Mouse (Mus musculus) limb, embryonic 12.5 days (tissue): ENCODE measurements around the gene 9130230L23Rik. TPM values are rescaled to one million over a fixed set of nuclear protein-coding genes. Genes with fewer than 3 reads are reported as not detected.

ENCODE experiments used
- ATAC-seq: fragments of 200-750 bp; cut with Nextera tagmentation; 2 replicates; pipeline ENCODE4 v1.8.0; 2017; ENCODE audit warnings: low read depth, moderate TSS enrichment; ENCODE audit not compliant: insufficient number of reproducible peaks, insufficient read depth, low FRiP score, low TSS enrichment
- H3K27ac ChIP-seq: fragments of 300-500 bp; sonication (generic); 2 replicates; pipeline ENCODE4 v1.5.1; 2016; ENCODE audit warnings: mild to moderate bottlenecking, moderate library complexity
- H3K27me3 ChIP-seq: fragments of 300-500 bp; sonication (generic); 2 replicates; pipeline ENCODE4 v1.6.1; 2016; ENCODE audit warnings: mild to moderate bottlenecking, moderate library complexity
- H3K36me3 ChIP-seq: fragments of 300-500 bp; sonication (generic); 2 replicates; pipeline ENCODE4 v1.6.1; 2016; ENCODE audit warnings: mild to moderate bottlenecking, moderate library complexity
- H3K4me1 ChIP-seq: fragments of 300-500 bp; sonication (generic); replicated peaks from 2 replicates; pipeline ENCODE4 v1.6.1; 2016
- H3K4me2 ChIP-seq: fragments of 300-500 bp; sonication (generic); 2 replicates; pipeline ENCODE4 v1.6.1; 2016; ENCODE audit warnings: mild to moderate bottlenecking, moderate library complexity
- H3K4me3 ChIP-seq: fragments of 300-500 bp; sonication (generic); replicated peaks from 2 replicates; pipeline ENCODE4 v1.5.1; 2016; ENCODE audit warnings: mild to moderate bottlenecking
- H3K9ac ChIP-seq: fragments of 300-500 bp; sonication (generic); replicated peaks from 2 replicates; pipeline ENCODE4 v1.6.1; 2016; ENCODE audit warnings: mild to moderate bottlenecking, moderate library complexity
- H3K9me3 ChIP-seq: fragments of 300-500 bp; sonication (generic); 2 replicates; pipeline ENCODE4 v1.6.1; 2016; ENCODE audit warnings: mild to moderate bottlenecking, moderate library complexity
- WGBS: fragments of 180-500 bp; shearing (Covaris S2); methylation state at CpG from one replicate; pipeline ENCODE4 v1.1.7; 2016; 5-methylcytosine and 5-hydroxymethylcytosine counted together
- polyA plus RNA-seq: library from polyadenylated mRNA; unstranded; fragments of >200 nt; fragmentation: Nextera tagmentation; extraction: Ambion mirVana; gene quantifications from 2 replicates; pipeline ENCODE4 v1.2.1, GENCODE M21; 2016

9130230L23Rik gene
- polyA plus RNA-seq, 1 experiment from 2014 or later = not detected

- no peak overlapping the region for H3K4me3 ChIP-seq
- no peaks in the 10 kb centered on the region for H3K36me3 ChIP-seq
- no peak overlapping the region for H3K9ac ChIP-seq
- ATAC-seq = no peak
- whole genome bisulfite sequencing = 64% methylated on average over 12 of the region's 12 CpGs
- peaks cover 7% of the 10 kb centered on the region for H3K4me1 ChIP-seq
- no peaks in the 10 kb centered on the region for H3K9me3 ChIP-seq
- H3K27ac ChIP-seq = no peak overlapping the region
- no peak overlapping the region for H3K4me2 ChIP-seq
- H3K27me3 ChIP-seq = no peaks in the 10 kb centered on the region
Measured at GRCm38 (mm10) chr5:65967091-65967490, 37.0 kb downstream of the 9130230L23Rik start.

- Histone ChIP-seq H3K4me1 (peaks cover 7% of the 10 kb centered on the region), H3K4me3 (no peak overlapping the region), H3K36me3 (no peaks in the 10 kb centered on the region), H3K9ac (no peak overlapping the region), H3K4me2 (no peak overlapping the region), H3K27me3 (no peaks in the 10 kb centered on the region), H3K27ac (peak overlapping the region; percentile 66), H3K9me3 (no peaks in the 10 kb centered on the region)
- 29% methylated on average over 7 of the region's 7 CpGs for WGBS
- ATAC-seq = peak; percentile 63
Measured at GRCm38 (mm10) chr5:65965771-65966279, 38.3 kb downstream of the 9130230L23Rik start.

- Histone ChIP-seq H3K4me3 (no peak overlapping the region), H3K9me3 (no peaks in the 10 kb centered on the region), H3K9ac (no peak overlapping the region), H3K36me3 (no peaks in the 10 kb centered on the region), H3K4me2 (no peak overlapping the region), H3K27me3 (no peaks in the 10 kb centered on the region), H3K27ac (no peak overlapping the region), H3K4me1 (peaks cover 7% of the 10 kb centered on the region)
- 96% methylated on average over 5 of the region's 5 CpGs for WGBS
- ATAC-seq = no peak
Measured at GRCm38 (mm10) chr5:65963291-65963690, 40.8 kb downstream of the 9130230L23Rik start.

- H3K4me1 ChIP-seq = peaks cover 2% of the 10 kb centered on the region
- H3K9me3 ChIP-seq = no peaks in the 10 kb centered on the region
- 88% methylated on average over 11 of the region's 11 CpGs for WGBS
- H3K4me3 ChIP-seq = no peak overlapping the region
- H3K4me2 ChIP-seq = no peak overlapping the region
- no peak overlapping the region for H3K9ac ChIP-seq
- no peak overlapping the region for H3K27ac ChIP-seq
- H3K27me3 ChIP-seq = no peaks in the 10 kb centered on the region
- no peak for ATAC-seq
- no peaks in the 10 kb centered on the region for H3K36me3 ChIP-seq
Measured at GRCm38 (mm10) chr5:65960597-65960950, 43.5 kb downstream of the 9130230L23Rik start.

- H3K9me3 ChIP-seq = no peaks in the 10 kb centered on the region
- ATAC-seq = no peak
- WGBS = 74% methylated on average over 5 of the region's 5 CpGs
Measured at GRCm38 (mm10) chr5:65959893-65960596, 44.0 kb downstream of the 9130230L23Rik start.

GRCm38 (mm10) chr5:65958597-65958996 is 45.5 kb downstream of the 9130230L23Rik start:
- 6% methylated on average over 4 of the region's 4 CpGs for WGBS
- no peak overlapping the region for H3K27ac ChIP-seq
- no peak overlapping the region for H3K4me2 ChIP-seq
- no peaks in the 10 kb centered on the region for H3K36me3 ChIP-seq
- H3K9ac ChIP-seq = no peak overlapping the region
- H3K4me3 ChIP-seq = no peak overlapping the region
- H3K27me3 ChIP-seq = no peaks in the 10 kb centered on the region
- peaks cover 5% of the 10 kb centered on the region; the same call in 1 of the 2 replicates for H3K4me1 ChIP-seq
- H3K9me3 ChIP-seq = no peaks in the 10 kb centered on the region
- no peak for ATAC-seq

More at GRCm38 (mm10) chr5:65959893-65960596, 44.0 kb downstream of the 9130230L23Rik start:
- H3K4me3 ChIP-seq = no peak overlapping the region
- H3K4me1 ChIP-seq = peaks cover 4% of the 10 kb centered on the region; the same call in 1 of the 2 replicates
- no peaks in the 10 kb centered on the region for H3K36me3 ChIP-seq
- no peak overlapping the region for H3K27ac ChIP-seq
- no peaks in the 10 kb centered on the region for H3K27me3 ChIP-seq
- H3K4me2 ChIP-seq = no peak overlapping the region
- H3K9ac ChIP-seq = no peak overlapping the region

GRCm38 (mm10) chr5:65956144-65957008 is 47.7 kb downstream of the 9130230L23Rik start:
- Histone ChIP-seq H3K4me2 (peak overlapping the region; percentile 50), H3K4me3 (peak overlapping the region; percentile 36), H3K9me3 (no peaks in the 10 kb centered on the region), H3K9ac (no peak overlapping the region), H3K4me1 (peaks cover 5% of the 10 kb centered on the region; the same call in 1 of the 2 replicates), H3K27me3 (no peaks in the 10 kb centered on the region), H3K36me3 (no peaks in the 10 kb centered on the region), H3K27ac (0 out of 2 replicates have a peak overlapping the region, but pooled peaks have one; percentile 35)
- ATAC-seq = no peak
- WGBS = 78% methylated on average over 9 of the region's 9 CpGs

GRCm38 (mm10) chr5:65955343-65956143 is 48.5 kb downstream of the 9130230L23Rik start:
- ATAC-seq = peak; percentile 26; the same call in 1 of the 2 replicates
- Histone ChIP-seq H3K4me3 (peak overlapping the region; percentile 36), H3K27me3 (no peaks in the 10 kb centered on the region), H3K9me3 (no peaks in the 10 kb centered on the region), H3K4me1 (peaks cover 8% of the 10 kb centered on the region; the same call in 1 of the 2 replicates), H3K36me3 (no peaks in the 10 kb centered on the region), H3K4me2 (peak overlapping the region; percentile 50), H3K9ac (no peak overlapping the region), H3K27ac (peak overlapping the region; percentile 64; the same call in 1 of the 2 replicates)
- 37% methylated on average over 23 of the region's 23 CpGs for WGBS

- 92% methylated on average over 16 of the region's 16 CpGs for WGBS
- no peak overlapping the region for H3K4me2 ChIP-seq
- H3K4me1 ChIP-seq = peaks cover 11% of the 10 kb centered on the region; the same call in 1 of the 2 replicates
- H3K36me3 ChIP-seq = no peaks in the 10 kb centered on the region
- H3K4me3 ChIP-seq = no peak overlapping the region
- H3K27ac ChIP-seq = 0 out of 2 replicates have a peak overlapping the region, but pooled peaks have one; percentile 8
- no peak for ATAC-seq
- no peaks in the 10 kb centered on the region for H3K9me3 ChIP-seq
- H3K27me3 ChIP-seq = no peaks in the 10 kb centered on the region
- no peak overlapping the region for H3K9ac ChIP-seq
Measured at GRCm38 (mm10) chr5:65954130-65955080, 49.7 kb downstream of the 9130230L23Rik start.

- H3K36me3 ChIP-seq = no peaks in the 10 kb centered on the region
- 71% methylated on average over 4 of the region's 4 CpGs for WGBS
- ATAC-seq = no peak
- H3K9me3 ChIP-seq = no peaks in the 10 kb centered on the region
- no peak overlapping the region for H3K27ac ChIP-seq
- no peak overlapping the region for H3K9ac ChIP-seq
- no peaks in the 10 kb centered on the region for H3K27me3 ChIP-seq
- H3K4me1 ChIP-seq = peaks cover 11% of the 10 kb centered on the region; the same call in 1 of the 2 replicates
- no peak overlapping the region for H3K4me3 ChIP-seq
- H3K4me2 ChIP-seq = no peak overlapping the region
Measured at GRCm38 (mm10) chr5:65951513-65951909, 52.6 kb downstream of the 9130230L23Rik start.
